Comparison of ENCODE assay signal across 8 mouse cellular contexts in genomic region chr3:97296941-97297552, GRCm38 (mm10). TPM values are rescaled to one million over a fixed set of nuclear protein-coding genes. Genes with fewer than 3 reads are reported as not detected.
A peak's percentile ranks its signal among the peaks of the same experiment; 100 is the strongest.
DNase-seq lines count a peak whose midpoint lies in the region; ATAC-seq and TF ChIP-seq lines count a peak whose summit lies in the region.

No protein-coding gene starts in this region.

- ATAC-seq in hindbrain, postnatal 0 days, result peak; percentile 67

- H3K4me2 ChIP-seq in hindbrain, postnatal 0 days (ENCODE audit: low read depth, low read length), result peak overlapping the region; percentile 86

- H3K27ac ChIP-seq in gastrocnemius, adult 2 months, result peak overlapping the region; percentile 87
- peak overlapping the region; percentile 97 for H3K27ac ChIP-seq in hindbrain, postnatal 0 days
- H3K27ac ChIP-seq in macrophage, result no peak overlapping the region

- no peaks in the 10 kb centered on the region for H3K9me3 ChIP-seq in hindbrain, postnatal 0 days (ENCODE audit: low read length)

- no peaks in the 10 kb centered on the region for H3K27me3 ChIP-seq in hindbrain, postnatal 0 days (ENCODE audit: insufficient read depth, low read length)

- H3K4me3 ChIP-seq in gastrocnemius, adult 2 months, result peak overlapping the region; percentile 88
- H3K4me3 ChIP-seq in hindbrain, postnatal 0 days (ENCODE audit: low read length), result peak overlapping the region; percentile 74
- H3K4me3 ChIP-seq in macrophage (ENCODE audit: inconsistent target), result peak overlapping the region; percentile 22

- H3K79me2 ChIP-seq in macrophage (ENCODE audit: inconsistent target), result no peaks in the 10 kb centered on the region

- H3K9ac ChIP-seq in hindbrain, postnatal 0 days (replicated peaks; ENCODE audit: low read length), result peak overlapping the region; percentile 82

- TF ChIP-seq CTCF in gastrocnemius, adult 2 months (IDR thresholded peaks at IDR 0.05), result no peak
- 0 out of 2 replicates have a peak, but pooled peaks have one; percentile 2 for TF ChIP-seq CTCF in hindbrain, postnatal 0 days (IDR thresholded peaks at IDR 0.05; ENCODE audit: low read depth)

- peaks cover 15% of the 10 kb centered on the region for H3K4me1 ChIP-seq in hindbrain, postnatal 0 days (ENCODE audit: insufficient read depth, low read length)

- peak; percentile 37 for DNase-seq in adipocyte (ENCODE audit: low spot score)
- DNase-seq in cerebellum, postnatal 14 days, result peak; percentile 55 to 65
- peak; percentile 56 for DNase-seq in gastrocnemius, adult 2 months
- DNase-seq in hindbrain, postnatal 0 days (ENCODE audit: low spot score), result peak; percentile 56
- peak; percentile 47 to 50 for DNase-seq in left cerebral cortex, postnatal 14 days (ENCODE audit: low spot score in 2 of 2)
- peak; percentile 55 to 66 for DNase-seq in right cerebral cortex, adult 2 months (ENCODE audit: low spot score in 2 of 2)
- peak; percentile 54 to 65 for DNase-seq in urinary bladder, postnatal 4 days (ENCODE audit: low spot score in 2 of 2)

- intact Hi-C loops in gastrocnemius, adult 2 months (cut with DNase I), result loop anchor here (1.0 kb wide), 1 partner anchor 70 kb away; no protein-coding TSS in a partner anchor
- intact Hi-C loops in left cerebral cortex, postnatal 14 days (cut with DNase I), result loop anchor here (1.0 to 5.0 kb wide), 2 partner anchors 40 to 70 kb away; no protein-coding TSS in a partner anchor

- no peaks in the 10 kb centered on the region for H3K36me3 ChIP-seq in hindbrain, postnatal 0 days (ENCODE audit: insufficient read depth, low read length)
- no peaks in the 10 kb centered on the region for H3K36me3 ChIP-seq in macrophage (ENCODE audit: inconsistent target)

- 1% methylated on average over 16 of the region's 16 CpGs for WGBS in hindbrain, postnatal 0 days
- WGBS in macrophage (ENCODE audit: missing documents), result 11% methylated on average over 16 of the region's 16 CpGs

RNA-seq across cellular contexts. Expression of gene Bcl9, which starts 0.7 kb away (rescaled TPM):
- total RNA-seq in gastrocnemius, adult 2 months (2021), result 1 to 10 TPM; 3.0 to 3.9 TPM
- total RNA-seq in hindbrain, postnatal 0 days (2014; rRNA removed), result 30.3 and 84.8 TPM in 2 replicates
- polyA plus RNA-seq in hindbrain, postnatal 0 days (2015; fragmentation: Nextera tagmentation; extraction: Ambion mirVana), result 49.9 and 53.8 TPM in 2 replicates
- total RNA-seq in left cerebral cortex, postnatal 14 days (2021), result 10 to 100 TPM; 50.6 to 53.3 TPM
- 100 to 1,000 TPM in 3 of 26 experiments, 10 to 100 TPM in 23; 22.0 to 179 (median 59.5) TPM for total RNA-seq in macrophage (2018; cell fraction: chromatin; rRNA removed)
- total RNA-seq in macrophage (2018; cell fraction: cytosol; rRNA removed), result 10 to 100 TPM in 25 of 26 experiments, 1 to 10 TPM in 1; 9.1 to 25.3 (median 14.2) TPM
- total RNA-seq in macrophage (2018; cell fraction: nucleus; rRNA removed), result 100 to 1,000 TPM in 1 of 26 experiments, 10 to 100 TPM in 25; 23.4 to 153 (median 45.4) TPM
- polyA plus RNA-seq in macrophage (2018), result 6.9 to 19.3 TPM (median 11.3 TPM) in 3 replicates

Comparison
In these comparisons a context has a peak if more than half of its experiments do, and no peak if none do; other contexts are left out.
1. H3K4me3 ChIP-seq: peak in every context shown above with its lines; median percentile 88 in gastrocnemius, adult 2 months; 74 in hindbrain, postnatal 0 days; 22 in macrophage.